Mouse (Mus musculus) ZHBTc4 (cell line): ENCODE measurements around the gene Pkd2l1.
A peak's percentile ranks its signal among the peaks of the same experiment; 100 is the strongest.

Experiments
- DNase-seq: peaks from one replicate; pipeline ENCODE4 v3.0.0-alpha.2; 2011; ENCODE audit warnings: low read depth, low spot score

Pkd2l1 gene

DNA sequence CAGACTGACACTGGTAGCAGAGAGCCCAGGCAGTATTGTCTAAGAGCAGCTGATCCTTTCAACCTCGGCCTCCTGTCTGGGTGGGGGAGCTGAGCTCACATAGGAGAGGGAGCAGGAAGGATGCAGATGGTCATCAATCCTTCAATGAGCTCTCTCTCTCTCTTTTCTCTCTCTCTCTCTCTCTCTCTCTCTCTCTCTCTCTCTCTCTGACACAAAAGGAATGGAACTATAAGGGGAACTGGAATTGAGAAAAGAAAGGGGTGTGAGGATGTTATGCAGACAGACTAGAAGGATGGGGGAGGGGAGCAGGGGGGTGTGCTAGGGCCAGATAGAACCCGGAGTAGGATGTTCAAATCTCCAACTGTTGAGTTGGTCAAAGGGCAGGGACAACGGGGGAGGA, at the start of gene Pkd2l1:
Gene Pkd2l1, minus strand, starts transcription at position 101 of the 400 bp plus-strand sequence.
- no peak for DNase-seq

DNA sequence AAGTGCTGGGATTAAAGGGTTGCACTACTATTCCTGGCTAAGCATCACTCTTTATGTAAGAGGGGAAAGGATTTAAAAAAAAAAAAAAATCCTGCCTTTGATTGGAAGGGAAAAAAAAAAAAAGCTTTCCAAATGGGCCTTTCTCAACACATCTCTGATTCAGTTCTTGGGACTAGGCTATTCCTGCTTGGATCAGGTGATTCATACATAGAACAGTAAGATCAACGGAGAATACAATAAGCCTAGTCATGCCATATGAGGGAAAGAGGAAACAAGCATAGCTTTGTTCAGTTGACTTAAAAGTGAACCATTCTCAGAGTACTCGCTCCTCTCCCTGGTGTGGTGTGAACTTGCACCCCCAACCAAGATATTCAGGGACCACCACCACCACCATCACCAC, 46.7 kb upstream of the Pkd2l1 start:
- DNase-seq, result no peak

DNA sequence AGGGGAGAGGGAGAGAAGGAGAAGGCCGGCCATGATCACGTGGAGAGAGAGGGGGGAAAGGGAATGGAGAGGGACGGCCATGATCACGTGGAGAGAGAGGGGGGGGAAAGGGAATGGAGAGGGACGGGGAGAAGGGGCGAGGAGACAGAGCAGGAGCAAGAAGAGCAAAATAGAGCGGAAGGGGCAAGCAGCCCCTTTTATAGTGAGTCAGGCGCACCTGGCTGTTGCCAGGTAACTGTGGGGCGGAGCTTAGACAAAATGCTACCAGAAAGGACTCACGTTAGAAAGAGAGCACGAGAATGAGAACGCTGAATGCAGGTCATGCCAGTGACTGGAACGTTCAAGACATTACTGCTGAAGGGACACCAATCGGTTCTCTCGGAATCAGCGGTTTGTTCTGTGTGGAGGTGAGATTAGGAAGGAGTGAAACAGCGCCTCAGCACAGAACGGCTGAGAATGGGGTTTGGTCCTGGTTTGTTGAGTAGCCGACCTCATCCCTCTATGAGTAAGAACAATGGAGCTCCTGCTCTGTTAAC, 45.3 kb upstream of the Pkd2l1 start:
- peak; percentile 80 for DNase-seq

DNA sequence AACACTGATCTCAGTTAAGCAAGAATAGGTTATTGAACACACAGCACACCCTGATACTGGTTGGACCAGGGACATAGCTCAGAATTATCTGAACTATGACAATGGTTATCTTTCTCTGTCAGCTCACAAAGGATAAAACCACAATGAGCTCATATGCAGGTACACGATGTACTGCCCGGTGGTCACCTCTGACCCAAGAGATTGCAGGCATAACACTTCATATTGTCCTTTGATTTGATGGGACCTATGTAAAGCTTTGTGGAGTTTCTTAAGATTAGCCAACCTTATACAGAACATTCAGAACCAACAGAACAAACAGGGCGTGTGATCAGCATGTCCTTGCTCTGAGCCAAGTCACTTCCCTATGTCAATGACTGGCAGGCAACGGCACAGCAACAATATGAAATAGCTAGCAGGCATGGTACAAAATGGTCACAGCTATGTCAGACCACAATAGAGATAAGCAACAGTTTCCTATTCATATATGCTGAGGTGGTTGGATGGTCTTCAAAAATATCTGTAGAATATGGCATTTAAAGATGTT, 39.4 kb upstream of the Pkd2l1 start:
- no peak for DNase-seq

DNA sequence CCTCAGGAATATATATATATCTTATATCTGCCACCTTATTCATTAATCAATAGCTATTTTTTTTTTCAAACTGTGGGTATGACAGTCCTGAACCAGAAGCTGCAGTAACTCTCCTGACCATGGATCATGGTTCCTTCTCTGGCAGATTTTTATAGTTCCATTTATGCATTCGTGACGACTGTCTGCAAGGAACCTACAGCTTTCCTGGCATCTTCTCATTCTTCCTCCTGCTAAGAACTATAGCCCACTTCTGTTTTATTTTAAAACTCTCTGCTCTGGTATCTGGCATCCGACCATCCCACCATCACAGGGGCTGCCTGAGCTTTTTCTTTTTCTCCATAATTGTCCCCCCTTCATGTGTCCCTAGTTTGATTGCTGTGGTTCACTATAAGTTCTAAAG, 38.0 kb upstream of the Pkd2l1 start:
- DNase-seq, result no peak

DNA sequence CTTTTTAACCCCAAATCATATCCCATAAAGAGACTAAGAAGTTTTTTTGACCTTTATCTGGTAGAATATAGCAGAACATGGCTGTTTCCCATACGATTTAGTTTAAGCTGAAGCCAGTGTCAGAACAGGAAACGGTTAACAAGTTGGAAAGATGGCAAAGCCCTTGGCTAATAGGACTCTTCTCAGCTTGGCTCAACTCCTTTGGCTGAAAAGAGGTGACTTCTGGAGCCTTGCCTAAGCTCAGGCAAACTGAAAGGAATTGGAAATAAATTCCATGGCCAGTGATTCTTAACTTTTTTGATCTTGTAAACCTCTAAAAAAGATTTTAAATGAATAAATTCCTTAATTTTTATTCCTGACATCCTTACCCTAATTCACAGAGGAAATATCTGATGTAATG, 37.5 kb upstream of the Pkd2l1 start:
- no peak for DNase-seq

DNA sequence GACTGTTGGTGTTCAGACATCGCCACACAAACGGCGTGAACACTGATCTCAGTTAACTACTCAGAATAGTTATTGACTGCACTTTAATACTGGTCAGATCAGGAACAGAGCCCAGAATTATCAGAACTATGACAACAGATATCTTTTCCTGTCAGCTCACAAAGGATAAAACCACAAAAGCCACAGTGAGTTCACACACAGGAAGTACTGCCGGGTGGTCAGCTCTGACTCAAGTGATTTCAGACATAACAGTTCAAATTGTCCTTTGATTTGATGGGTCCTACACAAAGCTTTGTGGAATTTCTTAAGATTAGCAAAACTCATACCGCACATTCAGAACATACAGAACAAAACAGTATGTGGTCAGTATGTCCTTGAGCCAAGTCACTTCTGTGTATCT, 33.5 kb upstream of the Pkd2l1 start:
- no peak for DNase-seq

DNA sequence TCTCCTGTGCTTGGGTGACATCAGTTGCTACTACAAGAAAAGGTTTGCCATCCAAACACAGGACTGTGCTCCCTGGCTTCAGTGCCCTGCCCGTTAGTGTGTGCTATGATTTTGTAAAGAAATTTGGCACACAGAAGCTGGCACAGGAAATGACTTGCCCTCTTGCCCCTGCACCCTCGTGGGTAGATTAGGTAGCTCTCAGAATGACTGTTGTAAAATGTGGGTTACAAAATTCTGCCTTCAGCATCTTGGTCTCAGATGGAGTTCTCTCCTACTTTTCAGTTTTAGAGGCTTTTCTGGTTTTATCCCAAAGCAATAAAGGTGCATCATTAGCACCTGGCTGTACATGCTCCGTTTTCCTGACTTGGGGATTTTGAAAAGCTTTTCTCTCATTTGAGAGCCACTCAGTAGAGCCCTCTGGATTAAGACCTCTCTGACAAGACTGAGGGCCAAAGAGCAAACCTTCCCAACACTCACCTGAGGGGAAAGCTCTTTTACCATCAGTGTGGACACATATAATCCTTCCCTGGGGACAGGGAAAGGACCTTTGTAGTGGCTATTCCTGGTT, 25.8 kb upstream of the Pkd2l1 start:
- no peak for DNase-seq

DNA sequence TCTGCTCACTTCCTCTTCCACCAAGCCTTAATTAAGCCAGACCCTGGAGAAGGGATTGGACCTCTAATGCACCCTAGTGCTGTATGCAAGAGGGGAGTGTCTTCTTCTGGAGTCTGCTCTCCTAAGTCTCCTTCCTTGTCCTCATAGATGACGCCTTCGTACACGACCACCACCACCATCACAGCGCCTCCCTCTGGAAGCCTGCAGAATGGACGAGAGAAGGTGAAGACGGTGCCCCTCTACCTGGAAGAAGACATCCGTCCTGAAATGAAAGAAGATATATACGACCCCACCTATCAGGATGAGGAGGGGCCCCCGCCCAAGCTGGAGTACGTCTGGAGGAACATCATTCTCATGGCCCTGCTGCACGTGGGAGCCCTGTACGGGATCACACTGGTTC, 23.0 kb upstream of the Pkd2l1 start:
- DNase-seq, result peak; percentile 56

DNA sequence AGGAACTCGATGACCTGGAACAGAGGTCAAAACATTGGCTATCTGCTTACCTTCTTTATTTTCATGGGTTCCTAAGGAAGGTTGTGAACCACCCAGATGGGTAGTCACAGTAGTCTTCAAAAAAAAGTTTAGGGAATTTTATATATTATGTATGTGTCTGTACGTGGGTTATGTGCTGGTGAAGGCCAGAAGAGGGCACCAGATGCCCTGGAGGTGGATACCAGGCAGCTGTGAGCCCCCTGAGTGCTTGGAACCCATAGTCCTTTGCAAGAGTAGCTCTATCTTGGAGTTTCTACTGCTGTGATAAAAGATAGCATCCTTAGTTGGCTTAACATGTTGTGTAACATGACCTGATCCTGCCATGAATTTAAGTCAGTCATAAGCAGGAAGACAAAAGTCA, 14.8 kb upstream of the Pkd2l1 start:
- DNase-seq, result no peak

DNA sequence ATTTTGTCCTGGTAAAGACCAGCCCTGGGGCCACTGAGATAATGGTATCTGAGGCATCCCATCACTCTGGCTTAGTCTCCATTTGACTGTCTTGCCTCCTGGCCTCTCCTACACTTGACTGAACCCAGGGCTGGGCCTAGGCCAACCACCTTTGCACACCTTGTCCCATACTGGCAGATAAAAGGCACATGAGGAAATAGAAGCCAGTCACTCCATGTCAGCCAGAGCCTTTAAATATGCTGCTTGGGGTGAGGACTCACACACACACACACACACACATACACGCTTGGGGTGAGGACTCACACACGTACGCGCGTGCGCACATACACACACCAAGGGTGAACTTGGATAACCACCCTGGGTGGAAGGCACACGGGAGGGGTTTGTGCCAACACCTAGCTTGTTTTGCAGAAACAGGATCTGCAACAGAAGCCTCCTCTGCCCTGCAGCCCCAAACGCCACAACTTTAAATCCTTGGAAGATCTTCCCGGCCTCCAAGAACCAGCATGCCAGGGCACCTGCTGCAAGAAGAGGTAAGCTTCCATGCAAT, 10.8 kb upstream of the Pkd2l1 start, which contains the start of gene Scd3:
Gene Scd3, plus strand, starts transcription at position 255 of the 550 bp plus-strand sequence.
- DNase-seq, result no peak

DNA sequence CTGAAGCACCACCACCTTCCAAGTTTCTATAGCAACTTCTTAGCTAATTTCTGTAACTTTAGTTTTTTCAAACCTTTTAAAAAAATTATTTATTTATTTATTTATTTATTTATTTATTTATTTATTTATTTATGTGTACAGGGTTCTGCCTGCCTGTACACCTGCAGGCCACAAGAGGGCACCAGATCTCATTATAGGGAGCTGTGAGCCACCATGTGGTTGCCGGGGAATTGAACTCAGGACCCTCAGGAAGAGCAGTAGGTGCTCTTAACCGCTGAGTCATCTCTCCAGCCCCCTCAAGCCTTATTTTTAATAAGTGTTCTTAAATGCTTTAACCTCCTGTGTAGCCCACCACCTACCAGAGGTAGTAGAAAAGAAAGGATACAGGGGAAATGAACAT, 6.7 kb upstream of the Pkd2l1 start:
- DNase-seq, result peak; percentile 51

DNA sequence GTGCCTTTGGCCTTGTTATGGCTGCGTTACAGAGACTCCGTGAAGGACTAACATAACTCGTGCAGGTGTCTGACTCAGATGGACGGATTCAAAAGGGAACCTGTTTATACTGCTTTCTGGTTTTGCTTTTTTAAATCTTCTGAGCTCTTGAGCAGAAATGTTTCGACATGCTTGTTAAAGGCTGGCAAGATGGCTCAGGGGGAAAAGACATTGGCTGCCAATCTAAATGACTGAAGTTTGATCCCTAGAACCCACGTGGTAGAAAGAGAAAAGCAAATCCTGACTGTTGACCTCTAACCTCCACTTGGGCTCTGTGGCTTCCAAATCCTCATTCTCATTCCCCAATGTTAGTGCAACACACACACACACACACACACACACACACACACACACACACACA, 6.3 kb upstream of the Pkd2l1 start:
- no peak for DNase-seq

DNA sequence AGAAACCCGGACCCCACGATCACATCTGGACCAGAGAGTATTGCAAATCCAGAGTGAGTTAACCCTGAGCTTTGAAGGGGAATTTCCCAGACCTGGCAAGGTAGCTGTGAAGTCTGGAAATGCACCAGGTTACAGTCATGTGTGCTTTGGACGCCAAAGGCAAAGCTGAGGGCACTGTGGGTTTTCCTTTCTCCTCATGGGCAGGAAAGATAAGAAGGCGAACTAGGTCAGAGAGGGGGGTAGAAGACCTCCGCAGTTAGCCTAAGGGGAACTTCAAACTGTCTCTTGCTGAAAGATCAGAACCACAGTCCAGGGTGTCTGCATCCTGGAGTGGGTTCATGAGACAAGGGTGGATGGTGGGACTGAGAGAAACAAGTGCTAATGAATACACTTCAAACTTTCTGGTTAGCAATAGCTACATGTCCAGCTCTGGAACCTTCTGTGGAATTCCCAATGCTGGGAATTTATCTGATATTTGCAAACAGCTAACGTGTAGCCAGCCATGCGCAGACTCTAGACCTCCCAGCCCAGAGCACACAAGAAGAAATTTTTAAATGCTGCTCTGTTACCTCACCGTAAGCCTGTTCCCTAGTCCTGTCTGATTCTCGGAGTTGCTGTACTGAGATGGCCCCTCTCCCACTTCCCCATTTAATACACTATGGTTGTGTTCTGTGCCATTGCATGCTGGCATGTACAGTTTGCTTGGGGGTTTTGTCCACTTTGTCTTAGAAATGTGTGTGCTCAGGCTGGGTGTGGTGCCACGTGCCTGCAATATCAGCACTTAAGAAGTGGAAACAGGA, 5.0 kb upstream of the Pkd2l1 start:
- no peak for DNase-seq

DNA sequence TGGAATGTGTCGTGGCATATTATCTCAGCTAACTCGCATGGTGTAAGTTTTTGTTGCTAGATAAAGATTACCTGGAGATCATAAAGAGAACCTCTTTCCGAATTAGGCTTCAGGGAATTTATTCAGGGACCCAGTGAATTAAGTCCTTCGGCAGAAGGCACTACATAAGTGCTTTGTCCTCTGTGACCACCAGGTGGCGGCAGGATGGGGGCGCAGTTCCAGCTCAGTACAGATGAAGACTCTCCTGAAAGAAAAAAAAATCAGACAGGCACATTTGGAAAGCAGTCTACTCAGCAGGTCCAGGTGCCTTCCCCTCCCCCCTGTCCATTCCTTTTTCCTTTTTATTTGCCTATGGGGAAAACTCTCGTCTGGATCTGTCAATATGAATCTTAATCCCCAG, 2.9 kb upstream of the Pkd2l1 start:
- DNase-seq, result peak; percentile 85

DNA sequence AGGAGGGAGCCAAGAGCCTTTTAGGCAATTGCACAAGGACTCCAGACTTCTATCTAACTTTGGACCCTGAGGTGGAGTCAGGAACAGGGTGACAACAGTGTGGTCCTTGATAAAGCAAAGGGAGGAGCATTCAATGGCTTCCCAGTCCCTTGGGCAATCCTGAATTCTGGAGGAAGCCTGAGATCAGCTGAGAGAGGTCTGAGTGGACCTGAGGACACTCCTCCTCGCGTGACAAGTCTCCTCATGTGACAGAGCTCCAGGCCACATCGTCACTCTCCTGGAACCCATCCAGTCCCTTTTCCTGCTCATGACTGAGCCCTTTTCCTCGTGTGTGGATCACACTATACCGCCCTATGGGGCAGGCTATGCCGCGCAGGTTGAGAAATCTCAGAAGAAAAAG, 1.7 kb upstream of the Pkd2l1 start:
- no peak for DNase-seq

DNA sequence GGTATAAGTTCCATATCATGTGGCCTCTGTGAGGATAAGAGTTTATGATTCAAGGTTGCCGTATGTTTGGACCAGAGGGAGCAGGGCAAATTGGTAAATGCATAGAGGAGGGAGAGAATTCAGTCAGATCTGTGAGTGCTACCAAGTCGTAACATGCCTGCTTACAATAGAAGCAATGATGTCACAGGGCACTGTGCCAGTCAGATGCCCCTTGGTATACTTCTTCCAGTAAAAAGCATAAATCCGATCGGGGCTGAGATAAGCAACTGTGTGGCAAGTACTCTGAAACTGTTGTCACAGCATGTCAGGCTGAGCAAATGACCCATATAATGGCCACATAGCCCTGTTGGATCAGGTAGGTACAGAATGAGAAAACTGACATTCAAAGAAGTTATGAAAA, 3.2 kb downstream of the Pkd2l1 start:
- DNase-seq, result no peak

DNA sequence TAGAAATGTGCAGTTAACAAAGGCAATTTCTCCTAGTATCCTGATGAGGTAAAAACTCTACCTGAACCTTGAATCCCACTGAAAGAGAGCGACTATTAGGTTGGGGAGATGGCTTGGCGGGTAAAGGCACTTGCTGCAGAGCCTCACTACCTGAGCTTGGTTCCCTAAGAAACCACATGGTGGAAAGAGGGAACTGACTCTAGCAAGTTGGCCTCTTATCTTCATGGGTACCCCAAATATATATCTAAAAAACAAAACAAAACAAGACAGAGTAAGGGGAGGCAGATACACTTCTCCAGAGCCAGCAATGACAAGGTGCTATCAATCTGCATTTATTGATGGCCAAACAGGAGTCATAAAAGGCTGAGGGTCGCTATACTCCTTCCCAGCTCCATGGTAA, 8.3 kb downstream of the Pkd2l1 start:
- DNase-seq, result no peak

DNA sequence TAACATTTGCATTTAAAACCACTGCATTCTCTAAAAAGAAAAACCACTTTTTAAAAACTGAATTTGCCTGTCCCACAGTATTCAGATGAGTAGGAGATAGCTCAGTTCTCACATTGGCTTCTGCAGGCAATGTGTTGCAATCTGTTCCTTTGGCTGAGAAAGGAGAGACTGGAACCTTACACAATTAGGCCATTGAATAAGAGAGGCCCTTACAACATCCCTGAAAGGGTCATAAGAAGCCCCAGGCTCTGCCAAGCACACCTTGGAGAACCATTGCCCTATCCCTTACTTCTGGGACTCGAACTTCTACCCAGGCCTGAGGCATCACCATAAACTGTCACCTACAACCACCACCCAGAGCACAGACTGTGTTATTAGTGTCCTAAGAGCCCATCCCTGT, 11.7 kb downstream of the Pkd2l1 start:
- DNase-seq, result no peak

DNA sequence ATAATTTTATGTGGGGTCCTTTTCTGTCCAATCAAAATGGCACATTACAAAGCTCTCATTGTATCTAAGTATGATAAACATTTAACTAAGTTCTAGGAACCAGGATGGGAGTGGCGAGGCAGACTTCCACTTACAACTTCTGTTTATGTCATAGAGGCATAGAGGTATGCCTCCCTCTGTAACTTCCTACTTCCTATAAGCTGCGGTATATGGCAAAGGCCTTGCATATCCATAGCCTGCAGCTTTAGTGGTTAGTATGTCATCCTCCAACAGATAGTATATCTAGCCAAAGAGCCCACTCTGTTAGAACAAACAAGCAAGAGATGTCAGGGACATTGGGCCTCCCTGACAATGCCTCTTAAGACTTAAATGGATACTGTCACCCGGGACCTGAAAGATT, 15.5 kb downstream of the Pkd2l1 start:
- no peak for DNase-seq

DNA sequence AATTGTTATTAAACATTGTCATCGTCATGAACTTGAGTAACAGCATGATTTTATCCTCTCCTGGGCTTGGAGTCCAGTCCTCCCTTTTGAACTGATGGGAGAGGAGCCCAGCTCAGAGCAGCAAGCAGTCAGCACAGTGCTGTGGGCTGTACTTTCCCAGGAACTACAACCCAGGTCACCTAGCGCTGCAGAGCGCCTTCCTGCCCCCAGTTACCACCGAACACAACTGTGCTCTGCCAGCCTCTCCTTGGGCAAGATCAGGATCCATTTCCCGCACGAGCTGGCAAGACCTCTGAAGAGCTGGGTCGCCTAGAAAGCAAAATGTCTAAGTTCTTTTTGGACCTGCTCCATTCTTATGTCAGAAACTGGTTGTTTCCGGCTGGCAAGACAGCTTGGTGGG, 17.4 kb downstream of the Pkd2l1 start:
- DNase-seq, result no peak

DNA sequence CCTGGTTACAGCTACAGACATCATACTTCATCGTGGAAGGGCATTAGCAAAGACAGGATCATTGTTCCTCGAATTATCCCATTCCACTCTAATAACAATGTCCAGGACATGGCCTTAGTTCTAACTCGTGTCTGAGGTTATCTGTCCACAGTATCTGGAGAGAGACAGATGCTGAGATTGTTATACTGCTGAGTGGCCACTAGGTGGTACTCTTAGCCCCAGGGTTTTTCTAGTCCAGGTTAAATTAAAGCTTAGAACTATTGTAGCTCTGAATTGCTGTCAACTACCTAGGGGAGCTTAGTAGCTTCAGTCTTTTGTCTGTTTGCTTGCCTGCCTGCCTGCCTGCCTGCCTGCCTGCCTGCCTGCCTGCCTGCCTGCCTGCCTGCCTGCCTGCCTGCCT, 30.7 kb downstream of the Pkd2l1 start:
- DNase-seq, result peak; percentile 62

DNA sequence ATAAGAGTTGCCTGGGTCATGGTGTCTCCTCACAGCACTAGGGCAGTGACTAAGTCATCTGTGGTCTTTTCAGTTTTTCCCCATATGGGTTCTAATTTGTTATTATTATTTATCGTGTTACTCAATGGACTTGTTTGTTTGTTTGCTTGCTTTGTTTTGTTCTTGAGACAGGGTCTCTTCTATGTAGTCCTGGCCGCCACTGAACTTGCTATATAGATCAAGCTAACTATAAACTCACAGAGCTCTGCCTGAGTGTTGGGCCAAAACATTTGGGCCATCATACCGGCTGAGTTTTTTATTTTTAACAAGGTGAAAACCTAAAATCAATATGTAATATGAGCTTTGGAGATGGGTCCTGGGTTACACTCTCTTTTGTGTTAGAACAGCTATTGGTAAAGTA, 32.9 kb downstream of the Pkd2l1 start:
- DNase-seq, result no peak
